Mouse (Mus musculus) myocyte (in vitro differentiated cells): ENCODE data around the gene Ttc28. TPM values are rescaled to one million over a fixed set of nuclear protein-coding genes. Genes with fewer than 3 reads are reported as not detected.
"Not testable (repeated sequence)": the region's sequence is repeated elsewhere in the genome, so short reads cannot be mapped to it uniquely, and the experiment has no call there.

Experiments used
- H3K27me3 ChIP-seq: one replicate; pipeline ENCODE4 v1.6.1; 2011; ENCODE audit not compliant: control insufficient read depth, insufficient read depth, insufficient read length
- H3K36me3 ChIP-seq: one replicate; pipeline ENCODE4 v1.6.1; 2011; ENCODE audit not compliant: control insufficient read depth, insufficient read depth
- H3K4me2 ChIP-seq: one replicate; pipeline ENCODE4 v1.6.1; 2011; ENCODE audit warnings: low read depth, control low read depth
- H3K4me3 ChIP-seq: one replicate; pipeline ENCODE4 v1.5.1; 2011; ENCODE audit warnings: mild to moderate bottlenecking, control low read depth, moderate library complexity
- H3K79me2 ChIP-seq: one replicate; pipeline ENCODE4 v1.6.1; 2011; ENCODE audit not compliant: control insufficient read depth, insufficient read depth
- H3ac ChIP-seq: one replicate; pipeline ENCODE4 v1.6.1; 2011; ENCODE audit not compliant: control insufficient read depth, insufficient read length
- E2F4 ChIP-seq: IDR thresholded peaks from one replicate; pipeline ENCODE4 v1.6.1; 2011; ENCODE audit warnings: mild to moderate bottlenecking, control low read depth, moderate library complexity; ENCODE audit not compliant: insufficient read depth
- MAX ChIP-seq: IDR thresholded peaks from one replicate; pipeline ENCODE4 v1.6.1; 2011; ENCODE audit warnings: low read depth, mild to moderate bottlenecking, control low read depth
- MYOD1 ChIP-seq, 3 experiments: IDR thresholded peaks; one replicate each; pipeline ENCODE4 v1.6.1; 2011; ENCODE audit warnings: control low read depth in 2 of 3, low read depth in 2 of 3, mild to moderate bottlenecking in 2 of 3, moderate library complexity in 1 of 3; ENCODE audit not compliant: insufficient read length in 2 of 3, control insufficient read depth in 1 of 3
- MYOG ChIP-seq, 3 experiments: IDR thresholded peaks; one replicate each; pipeline ENCODE4 v1.6.1; 2011; ENCODE audit warnings: control low read depth in 2 of 3, low read depth in 2 of 3, mild to moderate bottlenecking in 2 of 3; ENCODE audit not compliant: insufficient read length in 2 of 3, control insufficient read depth in 1 of 3, insufficient read depth in 1 of 3
- POLR2A ChIP-seq: IDR thresholded peaks from one replicate; pipeline ENCODE4 v1.6.1; 2011; ENCODE audit warnings: low read depth, mild to moderate bottlenecking, control low read depth, moderate library complexity; ENCODE audit not compliant: insufficient read length
- POLR2AphosphoS2 ChIP-seq: IDR thresholded peaks from one replicate; pipeline ENCODE4 v1.6.1; 2011; ENCODE audit warnings: low read depth, control low read depth; ENCODE audit not compliant: insufficient read length
- SRF ChIP-seq: IDR thresholded peaks from one replicate; pipeline ENCODE4 v1.6.1; 2011; ENCODE audit warnings: low read depth; ENCODE audit not compliant: control insufficient read depth, insufficient read length
- TCF12 ChIP-seq: IDR thresholded peaks from one replicate; pipeline ENCODE4 v1.6.1; 2011; ENCODE audit warnings: mild to moderate bottlenecking, control low read depth; ENCODE audit not compliant: poor library complexity, insufficient read depth, severe bottlenecking
- TCF3 ChIP-seq: IDR thresholded peaks from one replicate; pipeline ENCODE4 v1.6.1; 2011; ENCODE audit warnings: low read depth, control low read depth; ENCODE audit not compliant: insufficient read length
- USF1 ChIP-seq: IDR thresholded peaks from one replicate; pipeline ENCODE4 v1.6.1; 2011; ENCODE audit warnings: low read depth, mild to moderate bottlenecking, control low read depth, moderate library complexity
- polyA plus RNA-seq: library from polyadenylated mRNA; unstranded; fragments of >200 nt; fragmentation: generic; extraction: Trizol; gene quantifications from one replicate; pipeline ENCODE4 v1.2.1, GENCODE M21; 2012; ENCODE audit warnings: missing spikeins

Gene Ttc28
- 8.5 TPM for polyA plus RNA-seq

DNA sequence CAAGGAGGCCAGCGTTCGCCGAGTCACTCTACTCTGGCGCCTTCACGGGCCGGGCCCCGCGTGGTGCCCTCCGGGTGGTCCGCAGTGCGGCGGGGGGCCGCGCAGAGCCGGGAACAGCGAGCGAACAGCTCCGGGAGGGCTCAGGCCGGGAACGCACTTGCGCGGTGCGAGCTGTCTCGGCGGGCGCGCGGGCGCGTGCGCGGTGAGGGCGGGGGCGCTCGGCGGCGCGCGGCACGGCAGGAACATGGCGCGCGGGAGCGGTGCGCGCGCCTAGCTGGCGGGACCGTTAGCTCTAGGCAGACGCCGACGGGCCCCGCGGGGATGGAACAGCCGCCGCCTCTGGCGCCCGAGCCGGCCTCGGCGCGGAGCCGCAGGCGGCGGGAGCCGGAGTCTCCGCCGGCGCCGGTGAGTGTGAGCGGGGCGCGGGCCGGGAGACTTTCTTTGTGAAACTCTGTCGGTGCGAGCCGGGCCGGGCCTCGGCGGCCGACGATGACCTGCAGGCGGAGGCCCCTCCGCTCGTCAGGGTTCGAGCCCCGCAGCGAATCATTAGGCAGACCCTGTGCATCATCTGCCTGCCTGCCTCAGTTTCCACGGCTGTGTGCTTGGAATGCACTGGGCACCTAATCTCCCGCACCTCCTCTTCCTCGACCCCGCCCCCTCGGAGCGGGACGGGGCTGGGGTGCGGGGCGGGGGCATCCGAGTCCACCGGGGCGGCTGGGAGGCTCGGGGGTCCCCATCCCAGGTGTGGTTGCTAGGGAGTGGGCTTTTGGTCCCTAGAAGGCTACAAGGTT lies at the start of gene Ttc28:
TSS of gene Ttc28 (plus strand) at position 220 of the 791 bp plus-strand sequence.
- peak within 1 kb of the TSS; percentile 31 for H3K4me3 ChIP-seq
- TF ChIP-seq E2F4 = no peak
- TF ChIP-seq TCF3 = no peak
- no peak for TF ChIP-seq MYOG (IDR thresholded peaks at IDR 0.05; ENCODE audit: control insufficient read depth in 1 of 3, insufficient read depth in 1 of 3, insufficient read length in 2 of 3, low read depth in 2 of 3)
- TF ChIP-seq TCF12 = no peak
- TF ChIP-seq POLR2AphosphoS2 = peak; percentile 70
- peak; percentile 86 for TF ChIP-seq POLR2A
- TF ChIP-seq MYOD1 (IDR thresholded peaks at IDR 0.05; ENCODE audit: control insufficient read depth in 1 of 3, insufficient read length in 2 of 3, low read depth in 2 of 3) = peak in 1 of 3 experiments; percentile 12
- H3K79me2 ChIP-seq = no peaks in the 10 kb centered on the region
- H3ac ChIP-seq = peak within 1 kb of the TSS; percentile 84
- H3K27me3 ChIP-seq = no peaks in the 10 kb centered on the region
- H3K4me2 ChIP-seq = peak within 1 kb of the TSS; percentile 89
- H3K36me3 ChIP-seq = no peaks in the 10 kb centered on the region

GRCm38 (mm10) chr5:110831036-110831720 lies 48.4 kb upstream of the Ttc28 start:
- H3K27me3 ChIP-seq = no peaks in the 10 kb centered on the region
- TF ChIP-seq TCF12 = no peak
- no peak for TF ChIP-seq POLR2AphosphoS2
- no peak for TF ChIP-seq POLR2A
- TF ChIP-seq MAX = no peak
- TF ChIP-seq USF1 = no peak
- no peak for TF ChIP-seq E2F4
- H3K4me2 ChIP-seq = no peak overlapping the region
- H3K4me3 ChIP-seq = no peak overlapping the region
- H3K79me2 ChIP-seq = no peaks in the 10 kb centered on the region
- no peaks in the 10 kb centered on the region for H3K36me3 ChIP-seq
- no peak overlapping the region for H3ac ChIP-seq

DNA sequence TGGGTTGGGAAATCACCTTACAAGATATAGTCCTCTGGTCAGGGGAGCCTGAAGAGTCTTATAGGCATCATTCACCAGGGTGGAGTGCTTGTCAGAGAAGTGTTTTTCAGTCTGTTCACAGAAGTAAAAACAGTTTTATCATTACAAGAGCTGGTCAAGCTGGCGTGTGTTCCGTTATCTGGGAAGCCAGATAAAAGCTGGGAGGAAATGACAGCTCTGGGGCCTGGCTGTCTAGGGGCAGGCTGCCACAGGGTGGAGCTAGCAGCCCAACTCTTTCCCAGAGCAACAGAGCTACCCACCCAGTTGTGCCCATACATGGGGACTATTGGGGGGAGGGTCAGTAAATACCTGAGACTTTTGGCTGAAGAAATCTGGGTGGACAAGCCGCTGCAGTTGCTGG lies 43.6 kb upstream of the Ttc28 start:
- no peaks in the 10 kb centered on the region for H3K36me3 ChIP-seq
- H3K79me2 ChIP-seq = no peaks in the 10 kb centered on the region
- TF ChIP-seq MAX (no peak), MYOD1 (IDR thresholded peaks at IDR 0.05; ENCODE audit: control insufficient read depth in 1 of 3, insufficient read length in 2 of 3, low read depth in 2 of 3) (no peak), POLR2AphosphoS2 (no peak), MYOG (IDR thresholded peaks at IDR 0.05; ENCODE audit: control insufficient read depth in 1 of 3, insufficient read depth in 1 of 3, insufficient read length in 2 of 3, low read depth in 2 of 3) (no peak), SRF (no peak)
- no peak overlapping the region for H3K4me2 ChIP-seq
- H3K27me3 ChIP-seq = no peaks in the 10 kb centered on the region
- no peak overlapping the region for H3ac ChIP-seq
- no peak overlapping the region for H3K4me3 ChIP-seq

GRCm38 (mm10) chr5:110838016-110838415 lies 41.6 kb upstream of the Ttc28 start:
- not testable (repeated sequence) for H3K4me2 ChIP-seq, H3ac ChIP-seq, H3K4me3 ChIP-seq, H3K79me2 ChIP-seq, H3K36me3 ChIP-seq, H3K27me3 ChIP-seq

GRCm38 (mm10) chr5:110839038-110839677 lies 40.4 kb upstream of the Ttc28 start:
- Histone ChIP-seq H3K27me3 (no peaks in the 10 kb centered on the region), H3K4me3 (peak overlapping the region; percentile 43), H3K36me3 (no peaks in the 10 kb centered on the region), H3K4me2 (peak overlapping the region; percentile 84), H3K79me2 (no peaks in the 10 kb centered on the region), H3ac (peak overlapping the region; percentile 39)
- TF ChIP-seq E2F4 (no peak), MYOD1 (IDR thresholded peaks at IDR 0.05; ENCODE audit: control insufficient read depth in 1 of 3, insufficient read length in 2 of 3, low read depth in 2 of 3) (peak in 1 of 3 experiments; percentile 17)
